Mouse (Mus musculus) induced T-regulatory cell, adult 2 months (primary cell): Measurements from ENCODE around the gene Elp1.

Source experiments
- DNase-seq: peaks from one replicate; pipeline ENCODE4 v3.0.0-alpha.2; 2012; ENCODE audit warnings: low read depth

Elp1 gene

GRCm38 (mm10) chr4:56702234-56702633, 99.9 kb downstream of the Elp1 start:
- no peak for DNase-seq
